Mouse (Mus musculus) heart, postnatal 0 days (tissue): ENCODE data around the gene Syndig1.

Source experiments
- CTCF ChIP-seq: IDR thresholded peaks from 2 replicates; pipeline ENCODE4 v1.5.1; 2016; ENCODE audit warnings: antibody characterized with exemption, control low read depth, low read depth
- EP300 ChIP-seq: IDR thresholded peaks from 2 replicates; pipeline ENCODE4 v1.6.1; 2016; ENCODE audit warnings: antibody characterized with exemption, low read depth

GRCm38 (mm10) chr2:149904405-149904804, 75.4 kb downstream of the Syndig1 start:
- TF ChIP-seq CTCF = no peak
- TF ChIP-seq EP300 = no peak
